11 mouse cellular contexts compared by ENCODE assay signal in the genomic region with DNA sequence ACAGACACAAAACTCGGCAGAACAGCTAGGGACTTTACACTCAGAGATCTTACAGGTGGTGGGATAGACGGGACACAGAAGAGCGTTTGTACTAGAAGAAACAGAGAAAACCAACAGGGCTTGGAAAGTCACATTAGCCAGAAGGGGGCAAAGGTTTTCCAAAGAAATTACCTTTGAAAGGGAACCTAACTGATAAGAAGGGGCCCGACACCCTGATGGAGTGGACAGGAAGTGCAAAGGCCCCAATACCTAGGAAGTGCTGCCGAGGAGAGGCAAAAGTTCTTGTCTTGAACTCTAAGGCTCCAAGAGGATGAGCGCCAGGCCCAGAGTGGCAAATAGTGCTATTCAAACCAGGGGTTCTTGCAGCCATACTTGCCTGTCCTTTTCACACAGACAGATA. TPM values are rescaled to one million over a fixed set of nuclear protein-coding genes. Genes with fewer than 3 reads are reported as not detected.
A peak's percentile ranks its signal among the peaks of the same experiment; 100 is the strongest.
DNase-seq lines count a peak whose midpoint lies in the region; ATAC-seq and TF ChIP-seq lines count a peak whose summit lies in the region.
"Had no signal": no experiment of that assay in that cellular context is flagged by ENCODE, and none has a peak within 500 bp of the region (broad histone marks: within the 10 kb centered on the region; RNA-seq: fewer than 3 reads in every experiment).

No protein-coding gene starts in this region.

- no peaks in the 10 kb centered on the region for H3K36me3 ChIP-seq in hindbrain, embryonic 10.5 days
- no peaks in the 10 kb centered on the region for H3K36me3 ChIP-seq in hindbrain, embryonic 16.5 days (ENCODE audit: control insufficient read depth, insufficient read depth, low read length)
- H3K36me3 ChIP-seq in midbrain, embryonic 15.5 days (replicated peaks) = no peaks in the 10 kb centered on the region
- H3K36me3 ChIP-seq in midbrain, embryonic 13.5 days = no peaks in the 10 kb centered on the region
- no peaks in the 10 kb centered on the region for H3K36me3 ChIP-seq in intestine, postnatal 0 days (ENCODE audit: control insufficient read depth, insufficient read depth)
- H3K36me3 ChIP-seq in stomach, embryonic 16.5 days (ENCODE audit: control insufficient read depth, insufficient read depth, low read length) = no peaks in the 10 kb centered on the region
- H3K36me3 ChIP-seq: hindbrain, embryonic 15.5 days had no signal

- DNase-seq in hindbrain, embryonic 10.5 days (ENCODE audit: low spot score) = no peak
- DNase-seq in ovary, postnatal 14 days (ENCODE audit: low spot score) = no peak

- H3K4me2 ChIP-seq in hindbrain, embryonic 16.5 days (ENCODE audit: low read length) = no peak overlapping the region
- H3K4me2 ChIP-seq in midbrain, embryonic 15.5 days = 0 out of 2 replicates have a peak overlapping the region, but pooled peaks have one; percentile 57
- no peak overlapping the region for H3K4me2 ChIP-seq in midbrain, embryonic 13.5 days (replicated peaks)
- peak overlapping the region; percentile 93 for H3K4me2 ChIP-seq in intestine, postnatal 0 days (replicated peaks; ENCODE audit: low read depth)
- H3K4me2 ChIP-seq in stomach, embryonic 16.5 days (ENCODE audit: low read depth, low read length) = peak overlapping the region; percentile 93

- peaks cover 57% of the 10 kb centered on the region for H3K4me1 ChIP-seq in hindbrain, embryonic 10.5 days (replicated peaks)
- H3K4me1 ChIP-seq in hindbrain, embryonic 16.5 days (ENCODE audit: control insufficient read depth, insufficient read depth, low read depth, low read length) = peaks cover 21% of the 10 kb centered on the region
- H3K4me1 ChIP-seq in midbrain, embryonic 15.5 days = peaks cover 34% of the 10 kb centered on the region
- H3K4me1 ChIP-seq in midbrain, embryonic 13.5 days (replicated peaks) = peaks cover 33% of the 10 kb centered on the region
- peaks cover 6% of the 10 kb centered on the region for H3K4me1 ChIP-seq in intestine, postnatal 0 days (replicated peaks; ENCODE audit: control insufficient read depth, insufficient read depth, low read length)
- peaks cover 11% of the 10 kb centered on the region for H3K4me1 ChIP-seq in stomach, embryonic 16.5 days (ENCODE audit: control insufficient read depth, insufficient read depth, low read length)

- peaks cover 48% of the 10 kb centered on the region for H3K27me3 ChIP-seq in hindbrain, embryonic 10.5 days (ENCODE audit: insufficient read depth, poor library complexity, severe bottlenecking)
- H3K27me3 ChIP-seq in hindbrain, embryonic 16.5 days (replicated peaks; ENCODE audit: control insufficient read depth, insufficient read depth, low read length) = no peaks in the 10 kb centered on the region
- H3K27me3 ChIP-seq in midbrain, embryonic 15.5 days (replicated peaks) = no peaks in the 10 kb centered on the region
- H3K27me3 ChIP-seq in midbrain, embryonic 13.5 days = no peaks in the 10 kb centered on the region
- no peaks in the 10 kb centered on the region for H3K27me3 ChIP-seq in intestine, postnatal 0 days (replicated peaks; ENCODE audit: control insufficient read depth, insufficient read depth, low read length)
- no peaks in the 10 kb centered on the region for H3K27me3 ChIP-seq in stomach, embryonic 16.5 days (ENCODE audit: control insufficient read depth, insufficient read depth, low read length)
- H3K27me3 ChIP-seq: hindbrain, embryonic 15.5 days had no signal

- H3K9ac ChIP-seq in hindbrain, embryonic 16.5 days (ENCODE audit: low read depth, low read length) = no peak overlapping the region
- no peak overlapping the region for H3K9ac ChIP-seq in midbrain, embryonic 15.5 days
- H3K9ac ChIP-seq in midbrain, embryonic 13.5 days (replicated peaks) = no peak overlapping the region
- peak overlapping the region; percentile 83; the same call in 1 of the 2 replicates for H3K9ac ChIP-seq in intestine, postnatal 0 days (ENCODE audit: low read depth, low read length)
- H3K9ac ChIP-seq in stomach, embryonic 16.5 days (ENCODE audit: low read length) = no peak overlapping the region

- TF ChIP-seq CTCF in intestine, postnatal 0 days (IDR thresholded peaks at IDR 0.05; ENCODE audit: low read depth) = 0 out of 2 replicates have a peak, but pooled peaks have one; percentile 18

- H3K4me3 ChIP-seq in hindbrain, embryonic 10.5 days = peak overlapping the region; percentile 57; the same call in 1 of the 2 replicates
- no peak overlapping the region for H3K4me3 ChIP-seq in hindbrain, embryonic 16.5 days (ENCODE audit: low read length)
- H3K4me3 ChIP-seq in midbrain, embryonic 15.5 days = no peak overlapping the region
- no peak overlapping the region for H3K4me3 ChIP-seq in midbrain, embryonic 13.5 days (replicated peaks)
- H3K4me3 ChIP-seq in intestine, postnatal 0 days (ENCODE audit: low read depth, low read length) = 0 out of 2 replicates have a peak overlapping the region, but pooled peaks have one; percentile 83
- H3K4me3 ChIP-seq in stomach, embryonic 16.5 days (replicated peaks; ENCODE audit: low read length) = no peak overlapping the region

- 75% methylated on average over 6 of the region's 6 CpGs for WGBS in hindbrain, embryonic 10.5 days
- WGBS in hindbrain, embryonic 16.5 days = 77% methylated on average over 6 of the region's 6 CpGs
- 70% methylated on average over 6 of the region's 6 CpGs for whole genome bisulfite sequencing in midbrain, embryonic 15.5 days
- WGBS in midbrain, embryonic 13.5 days = 75% methylated on average over 6 of the region's 6 CpGs
- WGBS in intestine, postnatal 0 days = 30% methylated on average over 6 of the region's 6 CpGs
- WGBS in stomach, embryonic 16.5 days = 39% methylated on average over 6 of the region's 6 CpGs

- H3K9me3 ChIP-seq in hindbrain, embryonic 10.5 days = no peaks in the 10 kb centered on the region
- no peaks in the 10 kb centered on the region for H3K9me3 ChIP-seq in hindbrain, embryonic 16.5 days (ENCODE audit: control insufficient read depth, low read length)
- H3K9me3 ChIP-seq in midbrain, embryonic 15.5 days = no peaks in the 10 kb centered on the region
- H3K9me3 ChIP-seq in midbrain, embryonic 13.5 days = no peaks in the 10 kb centered on the region
- no peaks in the 10 kb centered on the region for H3K9me3 ChIP-seq in intestine, postnatal 0 days (ENCODE audit: control insufficient read depth)
- H3K9me3 ChIP-seq in stomach, embryonic 16.5 days (replicated peaks; ENCODE audit: control insufficient read depth, low read length) = no peaks in the 10 kb centered on the region
- H3K9me3 ChIP-seq: hindbrain, embryonic 15.5 days had no signal

- peak overlapping the region; percentile 87; the same call in 1 of the 2 replicates for H3K27ac ChIP-seq in hindbrain, embryonic 10.5 days
- H3K27ac ChIP-seq in hindbrain, embryonic 16.5 days (ENCODE audit: low read depth, low read length) = no peak overlapping the region
- no peak overlapping the region for H3K27ac ChIP-seq in midbrain, embryonic 15.5 days
- no peak overlapping the region for H3K27ac ChIP-seq in midbrain, embryonic 13.5 days
- peak overlapping the region; percentile 94 for H3K27ac ChIP-seq in intestine, postnatal 0 days (ENCODE audit: low read depth, low read length)
- peak overlapping the region; percentile 66 for H3K27ac ChIP-seq in stomach, embryonic 16.5 days (ENCODE audit: low read length)

- no peak for ATAC-seq in hindbrain, embryonic 16.5 days
- no peak for ATAC-seq in midbrain, embryonic 15.5 days (replicated peaks)
- no peak for ATAC-seq in midbrain, embryonic 13.5 days
- peak; percentile 71 for ATAC-seq in intestine, postnatal 0 days
- no peak for ATAC-seq in stomach, embryonic 16.5 days (ENCODE audit: insufficient read depth, low FRiP score)
- ATAC-seq in frontal cortex, adult (ENCODE audit: low TSS enrichment) = no peak

RNA-seq across cellular contexts. Expression of a gene that starts 0.7 kb away (rescaled TPM):
- 12.3 and 17.0 TPM in 2 replicates for polyA plus RNA-seq in hindbrain, embryonic 10.5 days (2016; fragmentation: Nextera tagmentation; extraction: Ambion mirVana)
- 71.2 and 79.0 TPM in 2 replicates for polyA plus RNA-seq in hindbrain, embryonic 16.5 days (2015; fragmentation: Nextera tagmentation; extraction: Ambion mirVana)
- 78.4 and 79.0 TPM in 2 replicates for polyA plus RNA-seq in midbrain, embryonic 15.5 days (2015; fragmentation: Nextera tagmentation; extraction: Ambion mirVana)
- polyA plus RNA-seq in midbrain, embryonic 13.5 days (2015; fragmentation: Nextera tagmentation; extraction: Ambion mirVana) = 35.5 and 41.2 TPM in 2 replicates
- 23.5 and 30.0 TPM in 2 replicates for polyA plus RNA-seq in intestine, postnatal 0 days (2015; fragmentation: Nextera tagmentation; extraction: Ambion mirVana)
- polyA plus RNA-seq in stomach, embryonic 16.5 days (2015; fragmentation: Nextera tagmentation; extraction: Ambion mirVana) = 8.1 and 8.2 TPM in 2 replicates
- polyA plus RNA-seq: CD4-positive, CD25-positive, alpha-beta regulatory T cell, adult 4 months had no signal

RNA-seq across cellular contexts. Expression of a gene that starts 1.7 kb away (rescaled TPM):
- 56.3 and 69.4 TPM in 2 replicates for polyA plus RNA-seq in hindbrain, embryonic 10.5 days (2016; fragmentation: Nextera tagmentation; extraction: Ambion mirVana)
- 41.1 and 57.5 TPM in 2 replicates for polyA plus RNA-seq in hindbrain, embryonic 16.5 days (2015; fragmentation: Nextera tagmentation; extraction: Ambion mirVana)
- polyA plus RNA-seq in midbrain, embryonic 15.5 days (2015; fragmentation: Nextera tagmentation; extraction: Ambion mirVana) = 62.5 and 64.4 TPM in 2 replicates
- 54.4 and 56.7 TPM in 2 replicates for polyA plus RNA-seq in midbrain, embryonic 13.5 days (2015; fragmentation: Nextera tagmentation; extraction: Ambion mirVana)
- 20.1 and 20.7 TPM in 2 replicates for polyA plus RNA-seq in intestine, postnatal 0 days (2015; fragmentation: Nextera tagmentation; extraction: Ambion mirVana)
- polyA plus RNA-seq in stomach, embryonic 16.5 days (2015; fragmentation: Nextera tagmentation; extraction: Ambion mirVana) = 41.9 and 45.4 TPM in 2 replicates

RNA-seq across cellular contexts. Expression of a gene that starts 27.9 kb away (rescaled TPM):
- 41.4 and 66.7 TPM in 2 replicates for polyA plus RNA-seq in hindbrain, embryonic 10.5 days (2016; fragmentation: Nextera tagmentation; extraction: Ambion mirVana)
- polyA plus RNA-seq in hindbrain, embryonic 16.5 days (2015; fragmentation: Nextera tagmentation; extraction: Ambion mirVana) = 161 and 196 TPM in 2 replicates
- polyA plus RNA-seq in midbrain, embryonic 15.5 days (2015; fragmentation: Nextera tagmentation; extraction: Ambion mirVana) = 116 and 117 TPM in 2 replicates
- polyA plus RNA-seq in midbrain, embryonic 13.5 days (2015; fragmentation: Nextera tagmentation; extraction: Ambion mirVana) = 74.7 and 77.5 TPM in 2 replicates
- 95.0 and 100 TPM in 2 replicates for polyA plus RNA-seq in intestine, postnatal 0 days (2015; fragmentation: Nextera tagmentation; extraction: Ambion mirVana)
- 41.5 and 41.9 TPM in 2 replicates for polyA plus RNA-seq in stomach, embryonic 16.5 days (2015; fragmentation: Nextera tagmentation; extraction: Ambion mirVana)

RNA-seq across cellular contexts. Expression of a gene that starts 34.2 kb away (rescaled TPM):
- polyA plus RNA-seq in hindbrain, embryonic 10.5 days (2016; fragmentation: Nextera tagmentation; extraction: Ambion mirVana) = not detected in 2 replicates
- 0.76 and 0.93 TPM in 2 replicates for polyA plus RNA-seq in hindbrain, embryonic 16.5 days (2015; fragmentation: Nextera tagmentation; extraction: Ambion mirVana)
- 0.44 and 0.83 TPM in 2 replicates for polyA plus RNA-seq in midbrain, embryonic 15.5 days (2015; fragmentation: Nextera tagmentation; extraction: Ambion mirVana)
- 0.35 and 0.37 TPM in 2 replicates for polyA plus RNA-seq in midbrain, embryonic 13.5 days (2015; fragmentation: Nextera tagmentation; extraction: Ambion mirVana)
- 4.8 and 5.4 TPM in 2 replicates for polyA plus RNA-seq in intestine, postnatal 0 days (2015; fragmentation: Nextera tagmentation; extraction: Ambion mirVana)
- 21.1 and 23.6 TPM in 2 replicates for polyA plus RNA-seq in stomach, embryonic 16.5 days (2015; fragmentation: Nextera tagmentation; extraction: Ambion mirVana)
- polyA plus RNA-seq: CD4-positive, CD25-positive, alpha-beta regulatory T cell, adult 4 months; limb, embryonic 11.5 days had no signal

RNA-seq across cellular contexts. Expression of a gene that starts 41.9 kb away (rescaled TPM):
- polyA plus RNA-seq in hindbrain, embryonic 10.5 days (2016; fragmentation: Nextera tagmentation; extraction: Ambion mirVana) = 26.3 and 32.3 TPM in 2 replicates
- polyA plus RNA-seq in hindbrain, embryonic 16.5 days (2015; fragmentation: Nextera tagmentation; extraction: Ambion mirVana) = 56.4 and 59.8 TPM in 2 replicates
- 51.3 and 54.2 TPM in 2 replicates for polyA plus RNA-seq in midbrain, embryonic 15.5 days (2015; fragmentation: Nextera tagmentation; extraction: Ambion mirVana)
- 35.5 and 37.6 TPM in 2 replicates for polyA plus RNA-seq in midbrain, embryonic 13.5 days (2015; fragmentation: Nextera tagmentation; extraction: Ambion mirVana)
- polyA plus RNA-seq in intestine, postnatal 0 days (2015; fragmentation: Nextera tagmentation; extraction: Ambion mirVana) = 47.3 and 49.4 TPM in 2 replicates
- 23.7 and 26.7 TPM in 2 replicates for polyA plus RNA-seq in stomach, embryonic 16.5 days (2015; fragmentation: Nextera tagmentation; extraction: Ambion mirVana)

Comparison
In these comparisons a context has a peak if more than half of its experiments do, and no peak if none do; other contexts are left out.
1. H3K27ac ChIP-seq: peak in hindbrain, embryonic 10.5 days (single experiment), intestine, postnatal 0 days (single experiment) and stomach, embryonic 16.5 days (single experiment); none in hindbrain, embryonic 16.5 days (single experiment), midbrain, embryonic 15.5 days (single experiment) and midbrain, embryonic 13.5 days (single experiment).
2. H3K4me3 ChIP-seq: peak in hindbrain, embryonic 10.5 days (single experiment) and intestine, postnatal 0 days (single experiment); none in hindbrain, embryonic 16.5 days (single experiment), midbrain, embryonic 15.5 days (single experiment), midbrain, embryonic 13.5 days (single experiment) and stomach, embryonic 16.5 days (single experiment).
3. H3K4me2 ChIP-seq: peak in midbrain, embryonic 15.5 days (single experiment), intestine, postnatal 0 days (single experiment) and stomach, embryonic 16.5 days (single experiment); none in hindbrain, embryonic 16.5 days (single experiment) and midbrain, embryonic 13.5 days (single experiment).